Mouse (Mus musculus) c-Kit-positive CD71-positive TER-119-positive erythroid progenitor cells, embryonic 14.5 days (primary cell): Measurements from ENCODE around the gene Ppp1r14c.

Experiments
- DNase-seq: peaks from one replicate; pipeline ENCODE4 v3.0.0-alpha.2; 2013; ENCODE audit warnings: low spot score

The Ppp1r14c gene

GRCm38 (mm10) chr10:3366036-3366869 is at the start of gene Ppp1r14c:
Gene Ppp1r14c, plus strand, starts transcription at chr10:3366057.
- DNase-seq = no peak

- DNase-seq = no peak
These were observed 44.5 kb upstream of the Ppp1r14c start for GRCm38 (mm10) chr10:3321406-3321805.

GRCm38 (mm10) chr10:3325447-3325846 is 40.4 kb upstream of the Ppp1r14c start:
- DNase-seq = no peak

- DNase-seq = peak; percentile 7
These were observed 33.0 kb upstream of the Ppp1r14c start for GRCm38 (mm10) chr10:3332880-3333279.

GRCm38 (mm10) chr10:3334570-3334969 is 31.3 kb upstream of the Ppp1r14c start:
- no peak for DNase-seq

GRCm38 (mm10) chr10:3336729-3337329 is 29.0 kb upstream of the Ppp1r14c start:
- no peak for DNase-seq

GRCm38 (mm10) chr10:3337330-3337901 is 28.4 kb upstream of the Ppp1r14c start:
- DNase-seq = no peak

GRCm38 (mm10) chr10:3345706-3346105 is 20.2 kb upstream of the Ppp1r14c start:
- no peak for DNase-seq

- DNase-seq = no peak
These were observed 6.3 kb upstream of the Ppp1r14c start for GRCm38 (mm10) chr10:3359531-3359930.

- DNase-seq = no peak
These were observed 204 bp upstream of the Ppp1r14c start for GRCm38 (mm10) chr10:3365671-3366035.

GRCm38 (mm10) chr10:3366870-3367431 is 1.1 kb downstream of the Ppp1r14c start:
- DNase-seq = no peak

GRCm38 (mm10) chr10:3367440-3367839 is 1.6 kb downstream of the Ppp1r14c start:
- DNase-seq = no peak

- DNase-seq = no peak
These were observed 17.3 kb downstream of the Ppp1r14c start for GRCm38 (mm10) chr10:3383176-3383575.

- no peak for DNase-seq
These were observed 26.4 kb downstream of the Ppp1r14c start for GRCm38 (mm10) chr10:3392251-3392650.

- DNase-seq = no peak
These were observed 27.7 kb downstream of the Ppp1r14c start for GRCm38 (mm10) chr10:3393548-3393947.

- DNase-seq = no peak
These were observed 28.3 kb downstream of the Ppp1r14c start for GRCm38 (mm10) chr10:3394193-3394592.

- DNase-seq = no peak
These were observed 28.9 kb downstream of the Ppp1r14c start for GRCm38 (mm10) chr10:3394671-3395288.

- no peak for DNase-seq
These were observed 29.6 kb downstream of the Ppp1r14c start for GRCm38 (mm10) chr10:3395341-3395931.

- no peak for DNase-seq
These were observed 30.3 kb downstream of the Ppp1r14c start for GRCm38 (mm10) chr10:3396008-3396795.

- no peak for DNase-seq
These were observed 31.5 kb downstream of the Ppp1r14c start for GRCm38 (mm10) chr10:3397406-3397805.

- no peak for DNase-seq
These were observed 32.2 kb downstream of the Ppp1r14c start for GRCm38 (mm10) chr10:3398051-3398450.
